Mouse (Mus musculus) gastrocnemius, adult 18-20 months (tissue): ENCODE data around the gene Gm26657. TPM values are rescaled to one million over a fixed set of nuclear protein-coding genes. Genes with fewer than 3 reads are reported as not detected.
A peak's percentile ranks its signal among the peaks of the same experiment; 100 is the strongest.

Source experiments
- DNase-seq: peaks from one replicate; pipeline ENCODE4 v3.0.0; 2021; ENCODE audit warnings: low spot score
- long read RNA-seq, 2 experiments: library from polyadenylated mRNA; stranded (forward); transcript quantifications; one replicate each; pipeline ENCODE4 v2.0.0; 2021
- total RNA-seq, 2 experiments: library from RNA; stranded (reverse); gene quantifications; 2 replicates each; pipeline ENCODE4 v1.2.3; 2021

Gm26657 gene
- total RNA-seq, result not detected
- long read RNA-seq, experiment 1, result 0 reads
- long read RNA-seq, experiment 2, result 0 reads

DNA sequence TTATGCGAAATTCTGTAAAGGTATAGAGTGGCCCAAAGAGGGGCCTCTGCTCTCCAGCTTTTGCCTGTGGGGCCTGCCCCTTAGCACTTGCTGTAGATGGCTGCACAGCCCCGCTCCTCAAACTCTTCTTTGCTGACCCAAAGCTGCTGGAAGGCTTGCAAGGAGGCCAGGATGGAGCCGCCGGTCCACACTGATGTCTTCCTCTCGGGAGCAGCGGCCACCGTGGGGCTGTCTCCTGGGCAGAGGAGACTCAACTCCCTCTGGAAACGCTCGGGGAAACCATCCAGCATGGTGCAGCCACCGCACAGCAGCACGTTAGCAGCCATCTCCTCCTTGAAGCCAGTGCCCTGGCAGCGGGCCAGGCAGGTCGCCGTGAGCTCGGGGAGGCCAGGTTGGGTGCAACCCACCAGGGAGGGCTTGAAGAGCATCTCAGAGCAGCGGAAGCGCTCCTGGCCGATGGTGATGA lies at the start of gene Gm26657:
Gm26657 (plus strand) TSS at position 51 of the 466 bp plus-strand sequence.
- DNase-seq, result no peak

DNA sequence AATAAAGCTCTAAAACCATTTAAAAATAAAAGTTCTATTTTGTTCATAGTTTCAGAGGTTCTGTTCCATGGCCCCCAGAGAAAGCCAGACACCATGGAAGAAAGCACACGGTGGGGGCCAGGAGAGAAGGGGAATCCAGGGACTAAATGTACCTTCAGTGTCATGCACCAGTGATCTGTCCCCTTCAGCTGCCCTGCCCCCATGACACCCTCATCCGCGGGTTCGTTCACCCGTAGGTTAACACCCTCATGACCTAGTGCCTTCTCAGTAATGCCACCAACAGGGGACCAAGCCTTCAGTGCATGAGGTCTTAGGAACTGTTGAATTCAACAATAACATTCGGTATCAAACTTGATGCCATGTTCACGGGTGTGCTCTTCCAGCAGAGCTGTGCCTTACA lies 43.5 kb upstream of the Gm26657 start:
- no peak for DNase-seq

- peak; percentile 20 for DNase-seq
Measured at GRCm38 (mm10) chr4:56698671-56699070, 41.2 kb upstream of the Gm26657 start.

- peak; percentile 23 for DNase-seq
Measured at GRCm38 (mm10) chr4:56702234-56702633, 37.6 kb upstream of the Gm26657 start.

DNA sequence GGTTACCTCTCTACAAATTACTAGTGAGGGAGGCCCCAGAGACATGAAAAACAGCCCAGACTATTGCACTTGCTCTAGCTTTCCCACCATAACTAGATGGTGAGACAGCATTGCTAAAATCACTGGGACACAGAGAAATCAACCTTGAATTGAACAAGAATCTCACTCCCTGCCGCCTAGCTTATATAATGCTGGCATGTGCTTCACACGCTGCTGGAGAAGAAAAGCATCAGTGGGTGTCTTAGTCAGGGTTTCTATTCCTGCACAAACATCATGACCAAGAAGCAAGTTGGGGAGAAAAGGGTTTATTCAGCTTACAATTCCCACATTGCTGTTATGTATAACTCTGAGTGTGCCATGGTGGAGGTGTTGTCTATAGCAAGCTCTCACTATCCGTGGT lies 26.7 kb upstream of the Gm26657 start:
- DNase-seq, result no peak

- no peak for DNase-seq
Measured at GRCm38 (mm10) chr4:56716801-56717200, 23.1 kb upstream of the Gm26657 start.

DNA sequence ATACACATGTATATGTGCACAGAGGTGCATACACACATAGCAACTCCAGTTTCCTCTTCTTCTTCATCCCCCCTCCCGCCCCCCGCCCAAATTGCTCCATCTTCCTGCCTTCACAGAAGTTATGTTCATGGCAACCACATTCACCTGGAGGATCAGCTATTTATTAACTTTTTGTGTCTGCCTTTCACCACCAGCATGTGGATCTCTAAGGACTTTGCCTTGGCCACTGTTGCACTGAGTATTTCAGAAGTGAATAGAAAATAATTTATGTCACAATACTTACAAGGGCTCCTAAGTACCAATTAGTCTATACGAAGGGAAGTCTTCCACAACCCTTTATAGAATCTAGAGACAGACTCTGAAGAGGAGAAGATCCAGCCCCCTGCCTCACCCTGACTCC lies 21.9 kb upstream of the Gm26657 start:
- no peak for DNase-seq

- DNase-seq, result no peak
Measured at GRCm38 (mm10) chr4:56718573-56719442, 21.1 kb upstream of the Gm26657 start.

DNA sequence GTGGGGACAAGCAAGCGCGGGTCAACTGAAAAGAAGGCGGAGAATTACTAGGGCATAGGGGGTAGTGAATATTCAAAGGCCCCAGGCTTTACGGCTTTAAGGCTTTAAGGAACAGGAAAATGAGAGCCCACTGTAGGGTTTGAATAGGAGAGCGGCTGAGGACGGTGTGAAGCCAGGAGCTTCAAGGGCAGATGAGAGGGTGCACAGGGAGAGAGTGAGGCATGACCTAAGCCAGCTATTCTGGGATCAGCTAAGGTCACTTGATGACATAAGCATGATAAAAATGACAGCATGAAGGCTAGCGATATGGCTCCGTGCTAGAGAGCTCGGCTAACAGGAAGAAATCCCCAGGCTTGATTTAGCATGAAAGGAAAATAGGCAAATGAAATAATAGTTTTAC lies 20.4 kb upstream of the Gm26657 start:
- DNase-seq, result no peak

- no peak for DNase-seq
Measured at GRCm38 (mm10) chr4:56720403-56720802, 19.5 kb upstream of the Gm26657 start.

DNA sequence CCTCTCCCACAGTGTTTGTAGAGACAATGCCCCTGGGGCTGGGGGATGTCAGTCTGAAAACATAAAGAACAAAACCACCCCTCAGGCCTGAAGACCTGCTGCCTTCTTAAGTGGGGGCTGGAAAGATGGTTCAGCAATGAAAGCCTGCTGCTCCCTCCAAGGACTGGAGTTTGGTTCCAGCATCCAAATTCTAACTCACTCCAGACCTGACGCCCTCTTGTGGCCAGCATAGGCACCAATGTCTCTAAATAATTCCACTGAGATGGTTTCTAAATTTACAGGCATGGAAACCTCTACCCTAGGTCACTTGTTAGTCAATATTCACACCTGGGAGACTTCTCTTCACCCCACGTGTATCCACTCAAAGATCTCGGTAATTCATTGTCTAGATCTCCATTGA lies 18.4 kb upstream of the Gm26657 start:
- peak; percentile 37 for DNase-seq

GRCm38 (mm10) chr4:56722346-56722745 lies 17.5 kb upstream of the Gm26657 start:
- DNase-seq, result no peak

GRCm38 (mm10) chr4:56723237-56723636 lies 16.6 kb upstream of the Gm26657 start:
- DNase-seq, result no peak

- DNase-seq, result no peak
Measured at GRCm38 (mm10) chr4:56725839-56726238, 14.0 kb upstream of the Gm26657 start.

- no peak for DNase-seq
Measured at GRCm38 (mm10) chr4:56740611-56741010, 741 bp downstream of the Gm26657 start.

GRCm38 (mm10) chr4:56741041-56741493 lies 1.2 kb downstream of the Gm26657 start, which contains the start of gene Actl7b:
Gene Actl7b (minus strand): TSS chr4:56741443.
- no peak for DNase-seq

DNA sequence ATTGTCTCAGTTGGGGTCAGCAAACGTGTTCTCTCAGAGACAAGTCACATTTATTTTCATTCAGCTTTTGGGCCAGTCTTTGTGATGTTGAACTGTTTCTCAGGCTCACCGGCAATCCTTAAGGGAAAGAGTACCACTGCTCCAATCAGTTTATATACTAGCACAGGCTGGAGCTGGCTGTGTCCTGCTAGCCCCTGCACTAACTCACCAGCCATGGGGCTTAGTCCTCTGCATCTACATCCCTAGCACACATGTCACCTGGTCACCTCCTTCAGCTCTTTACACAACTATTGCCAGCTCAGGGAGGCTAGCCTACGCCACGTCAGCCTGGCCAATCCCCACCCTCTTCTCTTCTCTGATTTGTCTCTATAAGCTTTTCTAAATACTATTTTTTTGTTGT lies 2.8 kb downstream of the Gm26657 start:
- no peak for DNase-seq

DNA sequence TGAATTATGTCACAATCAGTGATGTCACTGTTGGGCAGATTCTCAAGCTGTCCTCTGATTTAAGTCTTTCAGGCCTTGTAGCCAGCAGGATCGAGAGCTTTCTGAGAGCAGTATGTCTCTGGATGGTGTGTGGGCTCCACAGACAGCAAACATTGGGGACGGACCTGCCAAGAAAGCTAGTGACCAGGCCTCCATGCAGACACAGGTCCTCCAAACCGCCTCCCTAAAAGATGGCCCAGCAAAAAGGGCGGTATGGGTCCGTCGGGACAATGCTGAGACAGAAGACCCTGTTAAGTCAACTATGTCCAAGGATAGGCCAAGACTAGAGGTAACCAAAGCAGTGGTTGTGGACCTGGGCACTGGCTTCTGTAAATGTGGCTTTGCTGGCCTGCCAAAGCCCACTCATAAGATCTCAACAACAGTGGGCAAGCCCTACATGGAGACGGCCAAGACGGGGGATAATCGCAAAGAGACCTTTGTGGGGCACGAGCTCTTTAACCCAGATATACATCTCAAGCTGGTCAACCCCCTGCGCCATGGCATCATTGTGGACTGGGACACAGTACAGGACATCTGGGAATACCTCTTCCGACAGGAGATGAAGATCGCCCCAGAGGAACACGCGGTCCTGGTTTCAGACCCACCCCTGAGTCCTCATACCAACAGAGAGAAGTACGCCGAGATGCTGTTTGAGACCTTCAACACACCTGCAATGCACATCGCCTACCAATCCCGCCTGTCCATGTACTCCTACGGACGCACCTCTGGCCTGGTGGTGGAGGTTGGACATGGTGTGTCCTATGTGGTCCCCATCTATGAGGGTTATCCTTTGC lies 3.7 kb downstream of the Gm26657 start, which contains the start of gene Actl7a:
Actl7a (plus strand) TSS at position 51 of the 833 bp plus-strand sequence.
- DNase-seq, result no peak

DNA sequence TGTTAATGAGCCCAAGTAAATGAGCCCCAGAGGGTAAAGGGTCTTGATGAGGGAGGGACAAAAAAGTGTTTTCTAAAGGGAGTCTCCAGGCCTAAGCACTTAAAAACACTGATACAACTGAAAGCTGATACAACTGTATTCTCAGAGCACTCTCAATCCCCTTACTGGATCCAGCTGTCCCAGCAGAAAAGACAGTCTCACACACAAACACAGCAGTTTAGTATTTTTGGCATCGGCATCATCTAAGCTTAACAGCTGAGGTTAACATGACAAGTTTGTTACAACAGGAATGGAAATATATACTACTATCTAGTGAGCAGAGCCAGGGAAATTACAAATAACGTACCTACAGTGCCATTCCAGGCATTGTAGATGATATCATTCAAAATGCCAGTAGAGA lies 6.5 kb downstream of the Gm26657 start:
- no peak for DNase-seq

- DNase-seq, result no peak
Measured at GRCm38 (mm10) chr4:56747456-56747855, 7.6 kb downstream of the Gm26657 start.

GRCm38 (mm10) chr4:56756021-56756420 lies 16.2 kb downstream of the Gm26657 start:
- no peak for DNase-seq
